Mouse (Mus musculus) urinary bladder, adult 2 months (tissue): ENCODE results near the gene Trim7. TPM values are rescaled to one million over a fixed set of nuclear protein-coding genes. Genes with fewer than 3 reads are reported as not detected.
"Not testable (repeated sequence)": the region's sequence is repeated elsewhere in the genome, so short reads cannot be mapped to it uniquely, and the experiment has no call there.

Experiments used
- DNase-seq: peaks from one replicate; pipeline ENCODE4 v3.0.0; 2022; ENCODE audit warnings: low spot score
- polyA plus RNA-seq: library from polyadenylated mRNA; depleted of rRNA; stranded (reverse); fragments of >200 nt; gene quantifications from 2 replicates; pipeline ENCODE4 v1.2.3, GENCODE M21; 2012; rRNA removed

The Trim7 gene
- polyA plus RNA-seq, 1 experiment: 16.1 TPM

GRCm38 (mm10) chr11:48900654-48901566 lies 75.0 kb downstream of the Trim7 start:
- DNase-seq: not testable (repeated sequence)

GRCm38 (mm10) chr11:48901567-48901930 lies 75.6 kb downstream of the Trim7 start:
- DNase-seq: not testable (repeated sequence)

Other genes with a start within 250 kb of the Trim7 start
- gene Rack1, start 25.8 kb upstream of the Trim7 start, polyA plus RNA-seq: 1,217 and 1,275 TPM in 2 replicates
- gene Trim41, start 8.8 kb upstream of the Trim7 start, polyA plus RNA-seq: 34.8 and 37.5 TPM in 2 replicates
- 20.8 and 23.2 TPM in 2 replicates for gene Gm12184, start 515 bp downstream of the Trim7 start, polyA plus RNA-seq
- 30.5 and 54.8 TPM in 2 replicates for gene Irgm1, start 45.5 kb downstream of the Trim7 start, polyA plus RNA-seq
- 0.98 and 1.6 TPM in 2 replicates for gene Gm5431, start 76.1 kb downstream of the Trim7 start, polyA plus RNA-seq
- gene Psme2b, start 120.0 kb downstream of the Trim7 start, polyA plus RNA-seq: 8.6 and 13.8 TPM in 2 replicates
- 0.34 and 0.74 TPM in 2 replicates for gene Olfr56, start 152.7 kb downstream of the Trim7 start, polyA plus RNA-seq
- 1.9 and 3.4 TPM in 2 replicates for gene 9930111J21Rik1, start 153.3 kb downstream of the Trim7 start, polyA plus RNA-seq
- 0.58 and 1.5 TPM in 2 replicates for gene Gm12185, start 166.1 kb downstream of the Trim7 start, polyA plus RNA-seq
- gene Tgtp1, start 168.0 kb downstream of the Trim7 start, polyA plus RNA-seq: 6.4 and 10.5 TPM in 2 replicates
- gene 9930111J21Rik2, start 225.1 kb downstream of the Trim7 start, polyA plus RNA-seq: 5.9 and 7.8 TPM in 2 replicates
- gene Tgtp2, start 238.1 kb downstream of the Trim7 start, polyA plus RNA-seq: 17.4 and 36.5 TPM in 2 replicates